Mouse (Mus musculus) forebrain, embryonic 10.5 days (tissue): ENCODE data around the gene 1700022I11Rik. TPM values are rescaled to one million over a fixed set of nuclear protein-coding genes. Genes with fewer than 3 reads are reported as not detected.

Experiments
- polyA plus RNA-seq: library from polyadenylated mRNA; unstranded; fragments of >200 nt; fragmentation: Nextera tagmentation; extraction: Ambion mirVana; gene quantifications from 2 replicates; pipeline ENCODE4 v1.2.1, GENCODE M21; 2016

1700022I11Rik gene
- polyA plus RNA-seq, 1 experiment from 2014 or later, result 0.52 TPM

Other genes with a start within 250 kb of the 1700022I11Rik start
- gene 4930578G10Rik, start 234.1 kb upstream of the 1700022I11Rik start, polyA plus RNA-seq, result 0.58 and 0.73 TPM in 2 replicates
- not detected in 2 replicates for gene Ccl19, start 213.0 kb upstream of the 1700022I11Rik start, polyA plus RNA-seq
- gene Ccl21a, start 195.6 kb upstream of the 1700022I11Rik start, polyA plus RNA-seq, result 0.32 TPM in 1 of 2 replicates, not detected in the other
- 0.07 TPM in 1 of 2 replicates, not detected in the other for gene Fam205a1, start 115.7 kb upstream of the 1700022I11Rik start, polyA plus RNA-seq
- gene Gm12394, start 112.8 kb upstream of the 1700022I11Rik start, polyA plus RNA-seq, result 0.27 and 0.37 TPM in 2 replicates
- gene Fam205c, start 95.4 kb upstream of the 1700022I11Rik start, polyA plus RNA-seq, result 0.18 and 0.53 TPM in 2 replicates
- gene Phf24, start 52.9 kb upstream of the 1700022I11Rik start, polyA plus RNA-seq, result 0.33 and 0.51 TPM in 2 replicates
- gene Dnajb5, start 19.8 kb upstream of the 1700022I11Rik start, polyA plus RNA-seq, result 11.5 and 16.2 TPM in 2 replicates
- 655 and 667 TPM in 2 replicates for gene Vcp, start 30.9 kb downstream of the 1700022I11Rik start, polyA plus RNA-seq
- 23.1 and 27.3 TPM in 2 replicates for gene Fancg, start 40.9 kb downstream of the 1700022I11Rik start, polyA plus RNA-seq
- 22.2 and 24.4 TPM in 2 replicates for gene Pigo, start 56.2 kb downstream of the 1700022I11Rik start, polyA plus RNA-seq
- 496 and 515 TPM in 2 replicates for gene Stoml2, start 62.1 kb downstream of the 1700022I11Rik start, polyA plus RNA-seq
- 19.8 and 20.3 TPM in 2 replicates for gene Fam214b, start 76.6 kb downstream of the 1700022I11Rik start, polyA plus RNA-seq
- gene Unc13b, start 89.3 kb downstream of the 1700022I11Rik start, polyA plus RNA-seq, result 10.7 and 11.6 TPM in 2 replicates